Mouse (Mus musculus) ovary, adult 10 weeks (tissue): Measurements from ENCODE around the gene Slc25a11. TPM values are rescaled to one million over a fixed set of nuclear protein-coding genes. Genes with fewer than 3 reads are reported as not detected.

Experiments
- polyA plus RNA-seq: library from polyadenylated mRNA; stranded (reverse); fragments of 350-450 nt; fragmentation: Illumina TruSeq; extraction: RNeasy Lipid Tissue Mini Kit (QIAGEN cat#74804); gene quantifications from one replicate; pipeline ENCODE4 v1.2.3, GENCODE M21; 2014

The Slc25a11 gene
- 18.4 TPM for polyA plus RNA-seq

GRCm38 (mm10) chr11:70646691-70647650, at the start of gene Slc25a11, which contains the start of gene Rnf167:
TSS of gene Slc25a11 (minus strand) at chr11:70647479.
TSS of gene Rnf167 (plus strand) at chr11:70647235.

GRCm38 (mm10) chr11:70687601-70688199, 40.4 kb upstream of the Slc25a11 start, which contains the start of gene Camta2:
TSS of gene Camta2 (minus strand) at chr11:70688105.

GRCm38 (mm10) chr11:70668771-70669505, 21.7 kb upstream of the Slc25a11 start, which contains the start of gene Spag7:
TSS of gene Spag7 (minus strand) at chr11:70669416.

GRCm38 (mm10) chr11:70656964-70657363, 9.7 kb upstream of the Slc25a11 start, which contains the start of gene Eno3:
TSS of gene Eno3 (plus strand) at chr11:70657202.

GRCm38 (mm10) chr11:70654198-70654922, 7.1 kb upstream of the Slc25a11 start, which contains the start of gene Pfn1:
TSS of gene Pfn1 (minus strand) at chr11:70654644.

GRCm38 (mm10) chr11:70638714-70639278, 8.5 kb downstream of the Slc25a11 start, which contains the start of gene Gp1ba:
TSS of gene Gp1ba (plus strand) at chr11:70639122.

GRCm38 (mm10) chr11:70619101-70619500, 28.2 kb downstream of the Slc25a11 start, which contains the start of gene Chrne:
TSS of gene Chrne (minus strand) at chr11:70619216.

GRCm38 (mm10) chr11:70615516-70616093, 31.7 kb downstream of the Slc25a11 start, which contains the start of gene 4930544D05Rik:
TSS of gene 4930544D05Rik (plus strand) at chr11:70615848.

Other genes starting within 250 kb of the Slc25a11 start
- 21.0 TPM for gene Pelp1, start 237.4 kb downstream of the Slc25a11 start, polyA plus RNA-seq
- 0.91 TPM for gene Arrb2, start 214.8 kb downstream of the Slc25a11 start, polyA plus RNA-seq
- 7.2 TPM for gene Med11, start 195.6 kb downstream of the Slc25a11 start, polyA plus RNA-seq
- gene Zmynd15, start 188.0 kb downstream of the Slc25a11 start, polyA plus RNA-seq: 0.31 TPM
- 14.6 TPM for gene Cxcl16, start 187.5 kb downstream of the Slc25a11 start, polyA plus RNA-seq
- gene Tm4sf5, start 142.2 kb downstream of the Slc25a11 start, polyA plus RNA-seq: 2.7 TPM
- not detected for gene Vmo1, start 132.9 kb downstream of the Slc25a11 start, polyA plus RNA-seq
- not detected for gene Gltpd2, start 128.3 kb downstream of the Slc25a11 start, polyA plus RNA-seq
- 22.0 TPM for gene Psmb6, start 122.1 kb downstream of the Slc25a11 start, polyA plus RNA-seq
- gene Gm40193, start 114.5 kb downstream of the Slc25a11 start, polyA plus RNA-seq: not detected
- 1.7 TPM for gene Pld2, start 107.4 kb downstream of the Slc25a11 start, polyA plus RNA-seq
- 1.8 TPM for gene Mink1, start 84.6 kb downstream of the Slc25a11 start, polyA plus RNA-seq
- gene 4930544D05Rik, start 31.6 kb downstream of the Slc25a11 start, polyA plus RNA-seq: not detected
- not detected for gene Chrne, start 28.3 kb downstream of the Slc25a11 start, polyA plus RNA-seq
- gene Gp1ba, start 8.4 kb downstream of the Slc25a11 start, polyA plus RNA-seq: not detected
- 35.7 TPM for gene Rnf167, start 244 bp downstream of the Slc25a11 start, polyA plus RNA-seq
- gene Pfn1, start 7.2 kb upstream of the Slc25a11 start, polyA plus RNA-seq: 72.0 TPM
- not detected for gene Eno3, start 9.7 kb upstream of the Slc25a11 start, polyA plus RNA-seq
- 26.6 TPM for gene Spag7, start 21.9 kb upstream of the Slc25a11 start, polyA plus RNA-seq
- 0.48 TPM for gene Camta2, start 40.6 kb upstream of the Slc25a11 start, polyA plus RNA-seq
- gene Inca1, start 52.7 kb upstream of the Slc25a11 start, polyA plus RNA-seq: 0.46 TPM
- gene Kif1c, start 53.1 kb upstream of the Slc25a11 start, polyA plus RNA-seq: 10.3 TPM
- 4.5 TPM for gene Zfp3, start 116.7 kb upstream of the Slc25a11 start, polyA plus RNA-seq
- gene Scimp, start 165.1 kb upstream of the Slc25a11 start, polyA plus RNA-seq: not detected
- gene Rabep1, start 197.3 kb upstream of the Slc25a11 start, polyA plus RNA-seq: 120 TPM